Mouse (Mus musculus): Measurements from ENCODE around the gene Spata31d1a. TPM values are rescaled to one million over a fixed set of nuclear protein-coding genes. Genes with fewer than 3 reads are reported as not detected.

Gene Spata31d1a
- total and polyA plus RNA-seq, 2 experiments from 2014 or later, result not detected

GRCm38 (mm10) chr13:59676316-59677229 is 33.6 kb downstream of the Spata31d1a start:
- no peak for ATAC-seq (ENCODE audit: insufficient read depth, low read depth)
- Histone ChIP-seq H3K4me2 (ENCODE audit: low read depth, low read length) (no peak overlapping the region), H3K4me3 (ENCODE audit: low read depth, low read length) (no peak overlapping the region), H3K36me3 (replicated peaks; ENCODE audit: control insufficient read depth, insufficient read depth, low read length) (no peaks in the 10 kb centered on the region), H3K27ac (ENCODE audit: low read depth) (no peak overlapping the region), H3K27me3 (ENCODE audit: control insufficient read depth, insufficient read depth, low read length) (no peaks in the 10 kb centered on the region), H3K9me3 (replicated peaks; ENCODE audit: control insufficient read depth, low read length) (no peaks in the 10 kb centered on the region), H3K4me1 (ENCODE audit: control insufficient read depth, insufficient read depth) (peaks cover 8% of the 10 kb centered on the region; the same call in 1 of the 2 replicates), H3K9ac (replicated peaks; ENCODE audit: low read depth, low read length) (no peak overlapping the region)
- TF ChIP-seq CTCF (IDR thresholded peaks at IDR 0.05; ENCODE audit: low read depth) (no peak; the same call in 1 of the 2 replicates), EP300 (IDR thresholded peaks at IDR 0.05; ENCODE audit: low read depth) (no peak)
- DNase-seq (ENCODE audit: low spot score), result no peak
- WGBS, result 66% methylated on average over 12 of the region's 12 CpGs

GRCm38 (mm10) chr13:59675151-59676011 is 34.7 kb downstream of the Spata31d1a start, which contains the start of gene Golm1:
Gene Golm1, minus strand, starts transcription at chr13:59675811.
- Histone ChIP-seq H3K4me2 (ENCODE audit: low read depth, low read length) (peak within 1 kb of the TSS; percentile 77), H3K27me3 (ENCODE audit: control insufficient read depth, insufficient read depth, low read length) (no peaks in the 10 kb centered on the region), H3K4me1 (ENCODE audit: control insufficient read depth, insufficient read depth) (peaks cover 8% of the 10 kb centered on the region; the same call in 1 of the 2 replicates), H3K9ac (replicated peaks; ENCODE audit: low read depth, low read length) (peak within 1 kb of the TSS; percentile 57), H3K4me3 (ENCODE audit: low read depth, low read length) (peak within 1 kb of the TSS; percentile 80), H3K36me3 (replicated peaks; ENCODE audit: control insufficient read depth, insufficient read depth, low read length) (no peaks in the 10 kb centered on the region), H3K9me3 (replicated peaks; ENCODE audit: control insufficient read depth, low read length) (no peaks in the 10 kb centered on the region), H3K27ac (ENCODE audit: low read depth) (peak within 1 kb of the TSS; percentile 41)
- DNase-seq (ENCODE audit: low spot score), result peak; percentile 62
- ATAC-seq (ENCODE audit: insufficient read depth, low read depth), result peak; percentile 88
- under 1% methylated on average over 42 of the region's 61 CpGs for WGBS
- TF ChIP-seq CTCF (IDR thresholded peaks at IDR 0.05; ENCODE audit: low read depth) (no peak; the same call in 1 of the 2 replicates), EP300 (IDR thresholded peaks at IDR 0.05; ENCODE audit: low read depth) (no peak)

GRCm38 (mm10) chr13:59674761-59675150 is 35.4 kb downstream of the Spata31d1a start:
- WGBS, result 10% methylated on average over 13 of the region's 13 CpGs
- DNase-seq (ENCODE audit: low spot score) (no peak), ATAC-seq (ENCODE audit: insufficient read depth, low read depth) (no peak)
- no peaks in the 10 kb centered on the region for H3K27me3 ChIP-seq (ENCODE audit: control insufficient read depth, insufficient read depth, low read length)
- peak overlapping the region; percentile 57 for H3K9ac ChIP-seq (replicated peaks; ENCODE audit: low read depth, low read length)
- H3K36me3 ChIP-seq (replicated peaks; ENCODE audit: control insufficient read depth, insufficient read depth, low read length), result no peaks in the 10 kb centered on the region
- H3K4me2 ChIP-seq (ENCODE audit: low read depth, low read length), result peak overlapping the region; percentile 77
- TF ChIP-seq CTCF (IDR thresholded peaks at IDR 0.05; ENCODE audit: low read depth) (no peak), EP300 (IDR thresholded peaks at IDR 0.05; ENCODE audit: low read depth) (no peak)
- H3K4me1 ChIP-seq (ENCODE audit: control insufficient read depth, insufficient read depth), result peaks cover 8% of the 10 kb centered on the region; the same call in 1 of the 2 replicates
- H3K27ac ChIP-seq (ENCODE audit: low read depth), result no peak overlapping the region
- no peaks in the 10 kb centered on the region for H3K9me3 ChIP-seq (replicated peaks; ENCODE audit: control insufficient read depth, low read length)
- H3K4me3 ChIP-seq (ENCODE audit: low read depth, low read length), result peak overlapping the region; percentile 80

GRCm38 (mm10) chr13:59674215-59674614 is 35.9 kb downstream of the Spata31d1a start:
- Histone ChIP-seq H3K27ac (ENCODE audit: low read depth) (no peak overlapping the region), H3K27me3 (ENCODE audit: control insufficient read depth, insufficient read depth, low read length) (no peaks in the 10 kb centered on the region), H3K36me3 (replicated peaks; ENCODE audit: control insufficient read depth, insufficient read depth, low read length) (no peaks in the 10 kb centered on the region), H3K4me1 (ENCODE audit: control insufficient read depth, insufficient read depth) (peaks cover 8% of the 10 kb centered on the region; the same call in 1 of the 2 replicates), H3K4me2 (ENCODE audit: low read depth, low read length) (peak overlapping the region; percentile 77), H3K9me3 (replicated peaks; ENCODE audit: control insufficient read depth, low read length) (no peaks in the 10 kb centered on the region), H3K4me3 (ENCODE audit: low read depth, low read length) (peak overlapping the region; percentile 80), H3K9ac (replicated peaks; ENCODE audit: low read depth, low read length) (no peak overlapping the region; the same call in 1 of the 2 replicates)
- WGBS, result 47% methylated on average over 3 of the region's 3 CpGs
- DNase-seq (ENCODE audit: low spot score) (no peak), ATAC-seq (ENCODE audit: insufficient read depth, low read depth) (no peak)
- TF ChIP-seq EP300 (IDR thresholded peaks at IDR 0.05; ENCODE audit: low read depth) (no peak), CTCF (IDR thresholded peaks at IDR 0.05; ENCODE audit: low read depth) (no peak)

GRCm38 (mm10) chr13:59673597-59673996 is 36.5 kb downstream of the Spata31d1a start:
- no peak for TF ChIP-seq EP300 (IDR thresholded peaks at IDR 0.05; ENCODE audit: low read depth)
- TF ChIP-seq CTCF (IDR thresholded peaks at IDR 0.05; ENCODE audit: low read depth), result no peak
- WGBS, result 87% methylated on average over 7 of the region's 7 CpGs
- no peak overlapping the region for H3K4me3 ChIP-seq (ENCODE audit: low read depth, low read length)

More at GRCm38 (mm10) chr13:59673597-59673996, 36.5 kb downstream of the Spata31d1a start:
- Histone ChIP-seq H3K36me3 (replicated peaks; ENCODE audit: control insufficient read depth, insufficient read depth, low read length) (no peaks in the 10 kb centered on the region), H3K27ac (ENCODE audit: low read depth) (no peak overlapping the region), H3K4me2 (ENCODE audit: low read depth, low read length) (no peak overlapping the region), H3K27me3 (ENCODE audit: control insufficient read depth, insufficient read depth, low read length) (no peaks in the 10 kb centered on the region), H3K9me3 (replicated peaks; ENCODE audit: control insufficient read depth, low read length) (no peaks in the 10 kb centered on the region), H3K9ac (replicated peaks; ENCODE audit: low read depth, low read length) (no peak overlapping the region), H3K4me1 (ENCODE audit: control insufficient read depth, insufficient read depth) (peaks cover 8% of the 10 kb centered on the region)
- DNase-seq (ENCODE audit: low spot score) (no peak), ATAC-seq (ENCODE audit: insufficient read depth, low read depth) (no peak)
